Mouse (Mus musculus) spleen, postnatal 4 days (tissue): ENCODE results near the gene Pde4d.

Experiments used
- DNase-seq, 2 experiments: peaks; one replicate each; pipeline ENCODE4 v3.0.0; 2022; ENCODE audit warnings: low spot score in 2 of 2

Pde4d gene

DNA sequence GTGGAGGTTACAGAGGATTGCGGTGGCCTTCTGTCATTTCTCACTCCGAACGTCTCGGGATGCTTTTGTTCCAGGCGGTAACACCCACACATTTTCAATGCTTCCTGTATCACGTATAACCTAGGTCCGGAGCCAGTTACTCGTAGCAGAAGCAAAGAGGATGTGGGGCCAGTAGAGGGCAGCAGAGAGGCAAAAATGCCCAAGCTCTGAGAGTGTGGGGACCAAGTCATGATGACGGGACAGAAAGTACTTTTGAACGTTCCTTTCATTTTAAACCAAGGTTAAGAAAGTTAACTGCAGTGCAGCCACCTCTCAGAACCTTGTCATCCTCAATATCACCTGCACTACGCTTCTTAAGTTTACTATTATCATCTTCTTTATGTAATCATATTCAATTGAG, 1326.4 kb downstream of the Pde4d start:
- peak; percentile 88 to 96 for DNase-seq

GRCm38 (mm10) chr13:109776995-109777394, 1327.2 kb downstream of the Pde4d start:
- no peak for DNase-seq

DNA sequence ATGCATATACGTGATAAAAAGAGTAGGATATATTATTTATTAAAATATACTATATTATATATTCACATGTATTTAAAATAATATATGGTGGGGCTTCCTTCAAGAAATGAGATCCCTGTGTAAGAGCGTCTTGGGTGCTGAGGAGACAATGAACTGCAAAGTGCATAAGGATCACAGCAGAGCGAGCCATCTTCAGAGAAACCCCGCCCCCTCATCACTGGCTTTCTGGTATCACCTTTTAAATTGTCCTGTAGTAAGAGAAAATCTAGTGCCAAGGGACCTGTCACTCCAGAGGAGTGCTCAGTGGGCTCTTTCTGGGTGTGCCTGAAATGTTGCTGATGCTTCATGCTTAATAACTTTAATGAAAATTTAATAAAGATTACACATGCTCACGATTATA, 1327.7 kb downstream of the Pde4d start:
- DNase-seq: no peak

GRCm38 (mm10) chr13:109778297-109778835, 1328.6 kb downstream of the Pde4d start:
- no peak for DNase-seq

DNA sequence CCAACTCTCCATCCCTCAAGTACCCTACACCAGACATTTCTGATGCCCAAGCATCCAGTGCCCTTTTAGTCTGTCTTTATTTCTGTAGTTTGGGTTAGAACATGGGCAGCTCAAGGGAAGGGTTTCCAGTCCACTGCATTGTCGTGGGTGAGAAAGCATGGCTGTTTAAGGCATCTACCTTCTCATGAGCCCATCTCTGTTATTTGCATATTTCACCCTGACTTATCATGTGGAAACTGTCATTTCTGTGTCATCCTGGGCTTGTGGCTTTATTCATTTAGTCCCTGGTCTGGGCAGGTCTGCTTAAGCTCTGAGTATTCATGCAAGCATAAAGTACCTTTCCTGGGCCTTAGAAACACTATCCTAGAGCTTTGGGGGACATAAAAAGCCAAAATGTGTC, 1331.7 kb downstream of the Pde4d start:
- DNase-seq: no peak

GRCm38 (mm10) chr13:109788604-109789003, 1338.9 kb downstream of the Pde4d start:
- no peak for DNase-seq

DNA sequence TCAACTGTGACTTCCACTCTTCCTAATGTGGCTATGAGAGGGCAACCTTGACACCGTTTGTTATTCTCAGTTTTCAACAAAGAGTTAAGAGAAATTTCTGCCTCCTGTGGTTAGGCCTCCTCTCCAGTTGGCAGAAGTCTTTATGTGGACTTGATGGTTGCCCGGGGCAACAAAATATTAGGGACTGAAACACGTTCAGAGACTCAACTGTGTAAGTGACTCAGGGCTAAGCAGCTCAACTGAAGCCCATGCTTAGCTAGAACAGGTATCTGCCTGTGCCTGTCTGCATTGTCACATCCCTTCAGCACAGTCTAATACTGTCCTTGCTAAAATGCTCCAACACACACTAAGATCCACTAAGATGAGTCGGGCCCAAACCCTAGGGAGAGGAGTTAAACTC, 1339.4 kb downstream of the Pde4d start:
- DNase-seq: no peak

GRCm38 (mm10) chr13:109790045-109790715, 1340.4 kb downstream of the Pde4d start:
- DNase-seq: no peak

DNA sequence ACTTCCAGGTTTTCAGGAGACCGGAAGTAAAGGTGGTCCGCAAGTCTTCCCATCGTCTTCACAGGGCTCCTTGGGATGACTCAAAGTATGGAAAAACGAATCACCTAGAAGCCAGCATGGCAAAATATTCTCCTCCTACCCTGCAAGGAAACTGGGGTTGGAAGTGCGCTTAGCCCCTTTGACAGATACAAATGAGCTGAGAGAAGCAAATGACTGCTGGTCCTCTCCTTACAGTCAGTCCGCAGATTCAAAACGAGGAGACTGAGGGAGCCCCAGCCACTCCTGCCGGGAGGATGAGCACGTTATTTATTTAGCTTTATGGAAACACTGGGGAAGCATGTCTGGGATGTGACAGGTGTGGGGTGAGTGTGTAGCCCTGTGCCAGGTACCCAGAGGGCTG, 1344.2 kb downstream of the Pde4d start:
- no peak for DNase-seq

DNA sequence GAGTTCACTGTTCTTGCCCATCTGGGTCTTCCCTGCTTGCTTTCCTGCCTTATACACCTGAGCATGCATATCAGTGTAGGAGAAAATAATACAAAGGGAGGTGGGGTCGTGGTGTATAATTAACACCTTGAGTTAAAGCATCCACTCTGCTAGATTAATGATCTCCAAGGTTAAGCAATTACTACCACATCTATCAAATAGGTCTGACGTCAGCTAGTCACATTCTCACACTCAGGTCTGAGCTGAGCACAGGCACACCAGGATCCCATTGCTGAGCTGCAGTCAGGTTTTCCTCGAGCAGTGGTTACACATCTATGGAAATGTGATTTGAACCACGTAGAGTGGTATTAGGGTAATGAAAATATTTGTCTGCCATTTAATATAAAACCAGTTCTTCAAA, 1348.9 kb downstream of the Pde4d start:
- DNase-seq: no peak

DNA sequence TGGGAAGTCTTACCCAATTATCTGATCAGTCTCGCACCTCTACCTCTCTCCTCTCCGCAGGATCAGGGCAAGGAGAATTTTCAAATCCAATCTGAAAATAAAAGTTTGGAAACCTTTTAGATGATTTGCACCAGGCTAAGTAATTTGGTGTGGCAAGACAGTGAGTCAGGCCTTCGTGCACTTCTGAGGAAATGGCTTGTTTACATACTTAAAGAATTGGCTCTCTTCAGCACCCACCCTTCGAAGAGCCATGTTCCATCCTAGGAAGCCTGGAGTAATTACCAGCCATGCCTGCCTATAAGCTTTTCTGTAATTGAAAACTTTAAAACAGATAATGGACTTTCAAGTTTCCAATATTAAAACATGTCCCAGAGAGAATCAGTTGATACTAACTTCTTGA, 1352.5 kb downstream of the Pde4d start:
- no peak for DNase-seq

GRCm38 (mm10) chr13:109806193-109806966, 1356.6 kb downstream of the Pde4d start:
- no peak for DNase-seq

- DNase-seq: no peak
Observed at GRCm38 (mm10) chr13:109807036-109807435, 1357.3 kb downstream of the Pde4d start.

- DNase-seq: no peak
Observed at GRCm38 (mm10) chr13:109807446-109807845, 1357.7 kb downstream of the Pde4d start.

DNA sequence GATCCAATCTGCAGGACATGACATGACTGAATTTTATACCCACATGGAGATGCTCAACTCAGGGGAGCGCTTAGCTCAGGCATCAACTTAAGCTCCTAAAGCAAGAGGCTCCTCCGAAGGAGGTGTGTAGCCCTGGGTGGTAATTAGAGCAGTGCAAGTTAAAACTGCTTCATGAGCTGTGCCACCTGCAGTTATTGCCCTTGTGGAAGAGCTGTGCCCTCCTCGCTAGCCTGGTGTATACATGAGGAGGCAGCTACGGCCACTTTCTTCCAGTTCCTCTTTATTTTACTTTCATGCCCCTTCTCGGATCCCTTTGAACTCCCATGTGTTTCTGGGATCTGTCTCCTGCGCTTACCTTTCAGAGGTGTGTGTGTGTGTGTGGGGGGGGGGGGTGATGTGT, 1358.3 kb downstream of the Pde4d start:
- DNase-seq: no peak

DNA sequence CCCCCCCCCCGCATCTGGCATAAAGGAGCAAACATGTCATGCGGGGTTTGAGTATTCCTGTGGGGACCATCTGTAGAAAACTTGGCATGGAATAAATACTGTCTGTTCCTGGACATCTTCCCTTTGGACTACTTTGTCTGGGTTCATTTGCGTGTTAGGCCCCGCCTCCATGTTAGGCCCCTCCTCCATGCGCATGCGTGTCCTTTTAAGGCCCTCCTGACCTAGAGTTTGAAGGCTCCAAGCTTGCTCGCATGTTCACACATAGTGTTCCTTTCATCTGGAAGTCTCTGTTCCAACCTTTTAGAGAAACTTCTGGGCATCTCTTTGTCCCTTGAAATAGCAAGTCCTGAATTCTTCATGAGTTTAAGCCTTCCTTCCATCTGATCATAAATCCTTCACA, 1359.2 kb downstream of the Pde4d start:
- DNase-seq: no peak

DNA sequence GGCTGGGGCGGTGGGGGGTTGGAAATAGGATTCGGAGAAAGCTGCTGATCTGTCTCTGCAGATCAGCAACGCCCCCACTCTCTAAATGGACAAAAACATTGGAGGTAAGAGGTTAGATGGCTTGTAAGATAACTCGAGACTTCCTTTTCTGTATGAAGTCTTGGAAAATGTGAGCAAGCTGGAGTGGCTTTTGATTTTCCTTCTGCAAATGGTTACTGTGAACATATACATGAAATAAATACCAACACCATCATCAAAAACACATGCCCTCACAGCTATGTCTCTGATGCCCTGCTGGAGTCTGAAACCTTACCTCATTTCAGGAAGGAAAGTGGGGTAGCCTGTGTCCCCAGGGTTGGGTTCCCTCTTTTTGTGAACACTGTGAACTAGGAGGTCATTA, 1359.9 kb downstream of the Pde4d start:
- no peak for DNase-seq

DNA sequence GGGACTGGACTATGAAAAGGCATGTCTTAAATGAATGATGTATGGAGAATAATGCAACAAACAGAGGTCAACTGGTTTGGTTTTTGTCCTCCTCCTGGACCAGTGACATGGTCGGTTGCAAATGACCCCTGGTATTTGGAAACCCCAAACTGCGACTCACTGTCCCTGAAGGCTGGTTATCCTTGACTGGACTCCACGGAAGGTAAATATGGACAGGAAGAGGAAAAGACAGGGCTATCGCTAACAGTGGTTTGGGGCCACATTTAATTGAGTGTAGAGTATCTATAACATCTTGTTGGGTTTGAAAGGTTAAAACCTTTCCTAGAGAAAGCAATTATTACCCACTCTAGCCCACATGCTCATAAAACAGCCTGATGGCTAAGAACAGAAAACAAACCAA, 1364.2 kb downstream of the Pde4d start:
- DNase-seq: no peak

DNA sequence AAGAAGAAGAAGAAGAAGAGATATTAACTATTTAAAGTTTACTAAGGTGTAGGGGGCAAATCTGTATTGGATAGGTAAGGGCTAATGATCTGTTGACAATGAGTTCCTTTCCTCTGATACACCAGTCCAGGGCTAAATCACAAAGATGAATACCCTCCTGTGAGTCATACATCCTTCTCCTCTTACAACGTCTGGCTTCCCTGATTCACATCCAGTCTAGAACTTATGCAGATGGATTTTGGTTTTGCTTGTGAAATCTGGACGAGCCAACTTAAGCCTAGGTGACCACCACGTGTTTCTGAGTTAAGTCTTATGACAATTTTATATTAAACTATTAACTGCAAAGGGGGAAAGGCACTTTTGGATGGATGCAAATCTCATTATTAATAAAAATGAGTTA, 1369.3 kb downstream of the Pde4d start:
- no peak for DNase-seq

GRCm38 (mm10) chr13:109820141-109820540, 1370.4 kb downstream of the Pde4d start:
- DNase-seq: no peak

DNA sequence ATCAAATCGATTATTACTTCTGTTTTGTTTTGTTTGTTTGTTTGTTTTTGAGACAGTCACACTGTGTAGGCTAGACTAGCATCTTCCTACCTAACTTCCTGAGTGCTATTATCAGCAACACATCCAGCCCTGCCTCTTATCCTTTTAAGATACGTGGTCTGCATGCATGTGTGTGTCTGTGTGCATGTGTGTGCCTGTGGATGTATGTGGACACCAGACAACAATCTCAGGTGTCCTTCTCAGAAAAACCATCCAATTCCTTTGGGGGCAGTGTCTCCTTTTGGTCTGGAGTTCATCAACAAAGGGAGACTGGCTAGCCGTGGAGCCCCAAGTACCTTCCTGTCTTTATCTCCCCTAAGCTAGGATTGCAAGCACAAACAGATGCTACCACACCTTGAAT, 1371.1 kb downstream of the Pde4d start:
- DNase-seq: no peak

- no peak for DNase-seq
Observed at GRCm38 (mm10) chr13:109821725-109822412, 1372.1 kb downstream of the Pde4d start.
